Mouse (Mus musculus): ENCODE measurements around the gene Mvk.

DNA sequence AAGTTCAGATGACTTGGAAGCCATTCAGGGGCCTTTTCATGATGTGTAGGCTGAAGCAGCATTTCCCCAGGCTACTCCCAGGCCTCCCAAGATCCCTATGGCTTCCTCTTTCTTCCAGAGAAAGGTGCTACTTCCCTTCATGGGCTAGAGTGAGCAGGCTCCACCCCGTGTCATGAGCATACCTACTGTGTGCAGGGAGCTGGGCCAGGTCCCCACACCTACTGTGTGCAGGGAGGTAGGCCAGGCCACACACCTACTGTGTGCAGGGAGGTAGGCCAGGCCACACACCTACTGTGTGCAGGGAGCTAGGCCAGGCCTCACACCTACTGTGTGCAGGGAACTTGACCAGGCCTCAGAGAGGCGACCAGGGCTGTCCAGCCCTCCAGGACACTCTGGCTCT is 20.5 kb downstream of the Mvk start:
- no peak for TF ChIP-seq CTCF (IDR thresholded peaks at IDR 0.05; ENCODE audit: control insufficient read depth, insufficient read depth, insufficient read length)
- TF ChIP-seq USF1 (IDR thresholded peaks at IDR 0.05; ENCODE audit: low read depth), result no peak
- no peak for TF ChIP-seq MAX (IDR thresholded peaks at IDR 0.05)
- no peak for TF ChIP-seq CEBPB (IDR thresholded peaks at IDR 0.05; ENCODE audit: low read depth)
- no peak for TF ChIP-seq MYOD1 (IDR thresholded peaks at IDR 0.05; ENCODE audit: control insufficient read depth, insufficient read length, low read depth)
- TF ChIP-seq MYOG (IDR thresholded peaks at IDR 0.05; ENCODE audit: control insufficient read depth, extremely low read depth, insufficient read length), result no peak
- TF ChIP-seq FOSL1 (IDR thresholded peaks at IDR 0.05; ENCODE audit: insufficient read depth, low read length, poor library complexity, severe bottlenecking), result no peak

Data from C2C12 (cell line).